Mouse (Mus musculus) bone marrow, adult 2 months (tissue): ENCODE results near the gene Fam124b. TPM values are rescaled to one million over a fixed set of nuclear protein-coding genes. Genes with fewer than 3 reads are reported as not detected.

Experiments used
- H3K27ac ChIP-seq: fragments of 200-500 bp; 2 replicates; pipeline ENCODE4 v1.5.1; 2012; ENCODE audit warnings: low read depth, mild to moderate bottlenecking, control low read depth, inconsistent platforms, low read length; ENCODE audit not compliant: control insufficient read depth, poor library complexity, insufficient read depth
- H3K4me1 ChIP-seq: fragments of 200-500 bp; 2 replicates; pipeline ENCODE4 v1.6.1; 2011; ENCODE audit warnings: low read length; ENCODE audit not compliant: control insufficient read depth, insufficient read depth
- H3K4me3 ChIP-seq: fragments of 200-500 bp; replicated peaks from 2 replicates; pipeline ENCODE3; 2011; ENCODE audit warnings: mild to moderate bottlenecking, low read depth, low read length, control low read depth; ENCODE audit not compliant: control insufficient read depth
- CTCF ChIP-seq: fragments of 200-500 bp; IDR thresholded peaks from 2 replicates; pipeline ENCODE4 v1.5.1; 2011; ENCODE audit warnings: low read length, control low read depth; ENCODE audit not compliant: control insufficient read depth, insufficient read depth
- POLR2A ChIP-seq: fragments of 200-500 bp; IDR thresholded peaks from 2 replicates; pipeline ENCODE4 v1.6.1; 2011; ENCODE audit warnings: low read depth, mild to moderate bottlenecking, control low read depth, low read length, borderline replicate concordance; ENCODE audit not compliant: control insufficient read depth
- WGBS: fragments of 180-500 bp; shearing (Covaris S2); methylation state at CpG from one replicate; pipeline ENCODE4 v1.1.7; 2018; 5-methylcytosine and 5-hydroxymethylcytosine counted together
- polyA plus RNA-seq: library from polyadenylated mRNA; stranded (reverse); fragments of >200 nt; gene quantifications from 2 replicates; pipeline ENCODE4 v1.2.4, GENCODE M21; 2011; ENCODE audit warnings: low replicate concordance; ENCODE audit not compliant: missing spikeins, insufficient read depth, insufficient read length

Gene Fam124b
- polyA plus RNA-seq, 1 experiment, result not detected

DNA sequence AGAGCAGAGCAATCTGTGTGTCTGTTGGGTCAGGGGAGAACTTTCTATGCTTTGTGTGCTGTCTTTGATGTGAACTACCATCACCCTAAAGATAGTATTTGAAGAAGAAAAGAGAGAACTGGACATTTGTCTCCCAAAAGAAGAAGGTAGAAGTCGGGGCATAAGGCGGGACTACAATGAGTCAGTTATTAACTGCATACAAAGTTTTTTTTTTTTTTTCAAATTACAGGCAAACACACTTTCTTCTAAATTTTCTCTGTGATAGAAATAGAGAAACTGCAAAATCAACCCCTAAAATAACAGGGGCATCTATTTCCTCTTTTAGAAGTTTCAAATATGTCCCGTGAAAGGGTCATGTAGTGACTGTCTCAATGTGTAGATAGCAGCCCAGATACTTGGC is 16.0 kb downstream of the Fam124b start:
- WGBS, result 16% methylated on average over 3 of the region's 3 CpGs
- H3K4me1 ChIP-seq, result no peaks in the 10 kb centered on the region
- H3K4me3 ChIP-seq, result no peak overlapping the region
- no peak overlapping the region for H3K27ac ChIP-seq
- TF ChIP-seq POLR2A, result no peak
- TF ChIP-seq CTCF, result no peak

DNA sequence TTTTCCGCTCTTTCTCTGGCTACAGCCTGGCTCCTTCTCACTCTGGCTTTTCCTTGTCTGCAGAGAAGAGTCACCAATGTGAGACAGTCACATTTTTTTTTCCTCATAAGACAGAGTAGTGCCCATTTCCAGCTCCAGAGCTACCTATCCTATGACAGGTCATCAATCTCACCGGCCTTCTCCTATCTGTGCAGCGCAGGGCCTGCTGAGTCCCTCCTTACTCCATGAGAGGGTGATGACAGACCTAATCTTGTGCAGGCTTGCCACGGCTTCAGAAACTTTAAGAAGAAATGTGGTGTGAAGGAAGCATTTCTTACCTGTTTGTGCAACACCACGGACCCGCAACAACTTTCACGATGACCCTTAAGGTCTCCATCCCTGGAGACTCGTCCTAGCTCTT is 25.4 kb downstream of the Fam124b start:
- no peak overlapping the region for H3K4me3 ChIP-seq
- WGBS, result 86% methylated on average over 8 of the region's 8 CpGs
- no peak overlapping the region for H3K27ac ChIP-seq
- TF ChIP-seq POLR2A (no peak), CTCF (no peak)
- no peaks in the 10 kb centered on the region for H3K4me1 ChIP-seq

DNA sequence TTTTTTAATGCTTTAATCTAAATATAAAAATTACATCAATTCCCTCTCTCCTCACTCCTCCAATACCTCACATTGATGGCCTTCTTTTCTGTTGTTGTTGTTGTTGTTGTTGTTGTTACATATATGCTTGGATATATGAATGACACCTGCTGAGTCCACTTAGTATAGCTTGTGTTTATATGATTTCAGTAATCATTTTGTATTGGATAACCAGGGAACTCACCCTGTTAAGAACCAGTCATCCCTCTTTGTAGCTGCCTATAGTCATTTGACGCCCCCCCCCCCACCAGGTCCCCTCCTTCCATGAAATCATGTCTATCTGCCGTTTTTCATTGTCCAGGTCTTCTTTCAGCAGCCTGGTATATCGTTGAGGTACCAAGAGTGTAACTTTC is 36.9 kb downstream of the Fam124b start:
- WGBS, result 47% methylated on average over 3 of the region's 3 CpGs
- Histone ChIP-seq H3K27ac (no peak overlapping the region), H3K4me3 (no peak overlapping the region), H3K4me1 (no peaks in the 10 kb centered on the region)
- no peak for TF ChIP-seq POLR2A
- no peak for TF ChIP-seq CTCF

DNA sequence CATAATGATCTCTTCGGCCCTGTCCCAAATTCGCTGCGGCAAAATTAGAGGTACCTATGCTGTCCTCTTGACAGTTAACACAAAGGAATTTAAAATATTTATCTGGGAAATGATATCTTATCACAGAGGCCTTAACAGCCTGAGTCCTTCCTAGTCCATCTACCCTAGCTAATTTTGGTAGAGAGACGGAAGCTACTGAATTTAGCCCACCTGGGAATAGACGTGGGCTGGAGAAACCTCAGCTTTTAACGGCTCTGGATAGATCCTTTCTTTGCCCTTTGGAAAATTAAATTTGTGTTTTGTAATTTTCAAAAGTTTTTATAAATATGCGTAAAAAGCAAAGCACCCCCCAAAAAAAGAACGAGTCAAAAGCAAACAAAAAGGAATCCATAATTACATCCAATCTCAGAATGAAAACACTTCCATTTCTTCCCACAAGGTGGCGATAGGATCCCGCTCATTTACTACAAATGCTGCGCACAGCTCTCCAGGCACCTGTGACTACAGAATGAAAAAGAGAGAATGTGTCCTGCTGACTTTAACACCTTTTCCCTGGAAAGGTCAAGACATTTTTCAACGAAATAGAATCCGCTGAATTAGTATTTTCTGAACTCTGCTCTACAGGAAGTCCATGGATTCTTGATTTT is 37.4 kb downstream of the Fam124b start:
- TF ChIP-seq CTCF (peak; percentile 36), POLR2A (no peak)
- WGBS, result 40% methylated on average over 13 of the region's 13 CpGs
- Histone ChIP-seq H3K4me3 (no peak overlapping the region), H3K4me1 (no peaks in the 10 kb centered on the region), H3K27ac (no peak overlapping the region)

DNA sequence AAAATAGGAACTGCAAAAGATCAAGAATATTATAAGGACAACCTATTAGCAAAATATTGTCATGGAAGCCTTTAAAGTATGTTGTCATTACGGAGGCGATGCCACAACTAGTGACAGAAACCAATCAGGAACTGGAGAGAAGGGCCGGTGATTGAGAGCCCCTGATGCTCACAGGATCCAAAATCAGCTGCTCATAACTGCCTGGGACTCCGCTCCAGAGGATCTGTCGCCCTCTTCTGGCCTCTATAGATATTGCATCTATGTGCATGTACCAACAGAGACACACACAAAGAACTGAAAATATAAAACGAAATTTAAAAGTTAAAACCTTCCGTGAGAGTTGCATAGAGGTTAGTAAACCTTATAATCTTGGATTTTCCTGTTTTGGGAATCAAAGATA is 38.1 kb downstream of the Fam124b start:
- WGBS, result 61% methylated on average over 7 of the region's 7 CpGs
- Histone ChIP-seq H3K27ac (no peak overlapping the region), H3K4me1 (no peaks in the 10 kb centered on the region), H3K4me3 (no peak overlapping the region)
- TF ChIP-seq CTCF, result peak; percentile 43; the same call in 1 of the 2 replicates
- no peak for TF ChIP-seq POLR2A

DNA sequence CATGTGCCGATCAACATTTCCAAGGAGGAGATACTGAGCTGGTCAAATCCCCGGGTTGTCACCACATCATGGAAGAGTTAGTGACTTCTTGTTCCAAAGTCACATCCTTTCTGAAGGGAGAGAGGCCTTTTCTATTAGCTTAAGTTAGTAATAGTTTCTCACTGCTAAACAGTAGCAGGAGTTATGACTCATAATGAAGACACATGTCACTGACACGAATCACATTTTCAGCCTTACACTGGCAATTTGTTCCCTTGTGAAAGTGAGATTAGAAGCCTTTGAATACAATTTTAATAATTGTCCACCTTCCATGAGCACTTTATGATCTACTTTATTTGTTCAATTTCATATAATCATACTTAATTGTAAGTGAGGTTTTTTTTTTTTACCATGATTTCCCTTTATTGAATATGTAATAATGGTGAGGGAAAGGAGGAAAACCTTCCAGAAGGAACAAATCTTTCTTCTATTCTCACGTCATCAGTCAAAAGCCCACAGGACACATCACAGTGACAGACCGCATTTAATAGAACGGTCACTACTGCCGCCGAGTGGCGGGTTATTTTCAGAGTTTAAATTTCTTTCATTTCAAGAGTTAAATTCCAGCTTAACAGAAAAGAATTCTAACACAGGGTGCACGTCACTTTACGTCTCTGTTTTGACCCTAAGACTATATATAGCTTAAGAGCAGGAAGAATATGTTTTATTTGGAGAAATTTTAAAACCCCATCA is 40.5 kb downstream of the Fam124b start:
- Histone ChIP-seq H3K4me3 (no peak overlapping the region), H3K27ac (no peak overlapping the region), H3K4me1 (no peaks in the 10 kb centered on the region)
- WGBS, result 56% methylated on average over 11 of the region's 11 CpGs
- TF ChIP-seq CTCF (no peak), POLR2A (no peak)

DNA sequence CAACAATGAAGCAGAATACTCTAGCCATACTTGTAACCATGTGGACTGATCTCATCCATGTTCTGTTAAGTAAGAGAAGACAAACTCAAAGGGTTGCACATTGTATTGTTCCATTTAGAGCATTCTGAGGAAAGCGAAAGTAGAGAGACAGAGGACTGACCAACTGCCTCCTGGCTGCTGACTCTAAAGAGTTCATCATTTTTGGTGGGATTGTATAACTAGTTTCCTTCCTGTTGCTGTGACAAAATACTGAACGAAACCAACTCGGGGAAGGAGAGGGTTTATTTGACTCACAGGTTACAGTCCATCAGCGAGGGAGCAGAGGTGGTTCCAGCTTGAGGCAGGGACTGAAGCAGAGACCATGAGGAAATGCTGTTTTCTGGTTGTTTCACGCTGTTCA is 50.6 kb downstream of the Fam124b start:
- Histone ChIP-seq H3K27ac (peak overlapping the region; percentile 12; the same call in 1 of the 2 replicates), H3K4me3 (peak overlapping the region; percentile 44), H3K4me1 (no peaks in the 10 kb centered on the region)
- no peak for TF ChIP-seq POLR2A
- no peak for TF ChIP-seq CTCF
- 7% methylated on average over 5 of the region's 5 CpGs for WGBS

DNA sequence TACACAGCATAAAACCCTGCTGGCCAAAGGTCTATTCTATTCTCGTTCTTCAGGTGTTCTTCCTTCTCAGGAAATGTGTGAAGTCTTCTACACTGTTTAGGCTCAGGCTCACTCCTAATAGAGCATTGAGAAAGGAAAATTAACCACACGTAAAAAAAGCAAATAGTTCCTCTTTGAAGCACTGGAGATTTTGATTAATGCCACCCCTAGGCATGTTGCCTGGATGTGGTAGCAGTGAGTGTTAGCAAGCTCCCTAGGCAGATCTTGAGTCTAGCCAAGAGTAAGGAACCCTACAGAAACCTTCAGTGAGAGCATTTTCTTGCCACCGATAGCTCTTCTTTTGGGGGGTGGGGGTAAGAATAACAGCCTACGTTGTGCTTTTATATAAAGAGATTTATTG is 51.7 kb downstream of the Fam124b start:
- no peak overlapping the region for H3K4me3 ChIP-seq
- H3K4me1 ChIP-seq, result no peaks in the 10 kb centered on the region
- TF ChIP-seq CTCF (no peak), POLR2A (no peak)
- WGBS, result 34% methylated on average over 4 of the region's 4 CpGs
- H3K27ac ChIP-seq, result no peak overlapping the region
